Mouse (Mus musculus) heart, adult 2 months (tissue): ENCODE data around the gene Nceh1.

ENCODE experiments used
- CTCF ChIP-seq: fragments of 200-600 bp; IDR thresholded peaks from 2 replicates; pipeline ENCODE4 v1.8.1; 2022; ENCODE audit warnings: antibody characterized with exemption, mild to moderate bottlenecking, moderate library complexity
- POLR2A ChIP-seq: fragments of 200-500 bp; IDR thresholded peaks from 2 replicates; pipeline ENCODE4 v1.6.1; 2011; ENCODE audit warnings: mild to moderate bottlenecking, low read depth, low read length, control low read depth; ENCODE audit not compliant: insufficient read depth

DNA sequence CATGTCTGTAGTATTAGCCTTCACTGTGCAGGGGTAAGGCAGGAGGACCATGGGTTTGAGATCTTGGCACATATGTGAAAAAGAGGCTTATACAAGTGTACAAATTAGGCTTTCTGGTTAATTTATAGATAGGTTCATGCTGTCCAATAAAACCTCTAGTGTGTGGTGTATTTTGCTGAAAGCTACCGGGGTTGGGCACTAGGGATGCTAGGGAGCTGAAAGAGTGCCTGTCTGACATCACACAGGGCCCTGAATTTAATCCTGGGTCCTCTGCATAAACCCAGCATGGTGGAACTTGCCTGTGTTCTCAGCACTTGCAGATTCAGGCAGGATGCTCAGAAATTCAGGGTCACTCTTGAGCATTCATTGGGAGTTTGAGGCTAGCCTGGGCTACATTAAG, 65.0 kb downstream of the Nceh1 start:
- no peak for TF ChIP-seq CTCF
- TF ChIP-seq POLR2A, result no peak
